Mouse (Mus musculus): ENCODE data around the gene Nmd3.

DNA sequence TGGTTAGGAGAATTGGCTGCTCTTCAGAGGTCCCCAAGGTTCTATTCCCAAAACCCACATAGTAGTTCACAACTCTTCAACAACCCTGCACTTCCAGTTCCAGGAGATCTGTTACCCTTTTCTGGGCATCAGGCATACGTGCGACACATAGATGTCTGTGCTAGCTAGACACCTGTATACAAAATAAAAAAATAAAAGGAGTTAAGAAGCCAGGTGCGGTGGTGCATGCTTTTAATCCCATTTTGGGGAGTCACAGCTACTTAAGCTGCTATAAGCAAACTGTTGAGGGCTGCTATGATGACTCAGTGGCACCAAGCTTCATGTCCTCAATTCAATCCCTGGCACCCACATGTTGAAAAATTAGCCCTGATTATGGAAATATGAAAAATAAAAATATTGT, 34.2 kb downstream of the Nmd3 start:
- no peak for TF ChIP-seq GATA1 (IDR thresholded peaks at IDR 0.05; ENCODE audit: low read length)
- no peak for TF ChIP-seq TAL1 (IDR thresholded peaks at IDR 0.05; ENCODE audit: low read length)
